Mouse (Mus musculus) lung, postnatal 0 days (tissue): ENCODE measurements around the gene Colq.

Experiments
- CTCF ChIP-seq: IDR thresholded peaks from 2 replicates; pipeline ENCODE4 v1.5.1; 2016; ENCODE audit warnings: antibody characterized with exemption, mild to moderate bottlenecking
- EP300 ChIP-seq: IDR thresholded peaks from 2 replicates; pipeline ENCODE4 v1.6.1; 2016; ENCODE audit warnings: antibody characterized with exemption, mild to moderate bottlenecking, control low read depth

- TF ChIP-seq CTCF (no peak), EP300 (no peak)
Measured at GRCm38 (mm10) chr14:31521318-31521717, 69.8 kb downstream of the Colq start.
